Mouse (Mus musculus): ENCODE data around the gene Hyou1. TPM values are rescaled to one million over a fixed set of nuclear protein-coding genes. Genes with fewer than 3 reads are reported as not detected.
"Not testable (repeated sequence)": the region's sequence is repeated elsewhere in the genome, so short reads cannot be mapped to it uniquely, and the experiment has no call there.

Gene Hyou1
- total RNA-seq (2017) = 39.9 and 42.2 TPM in 2 replicates

- peak; percentile 94 for ATAC-seq (ENCODE audit: extremely low read depth, insufficient number of reproducible peaks, low FRiP score, poor library complexity, severe bottlenecking)
Measured at GRCm38 (mm10) chr9:44379054-44379834, at the start of gene Hyou1. Gene Hyou1 (plus strand): TSS chr9:44379490.

- ATAC-seq (ENCODE audit: extremely low read depth, insufficient number of reproducible peaks, low FRiP score, poor library complexity, severe bottlenecking) = no peak
Measured at GRCm38 (mm10) chr9:44330736-44331135, 48.6 kb upstream of the Hyou1 start.

- no peak for ATAC-seq (ENCODE audit: extremely low read depth, insufficient number of reproducible peaks, low FRiP score, poor library complexity, severe bottlenecking)
Measured at GRCm38 (mm10) chr9:44332918-44333638, 46.2 kb upstream of the Hyou1 start.

GRCm38 (mm10) chr9:44334396-44335330, 44.6 kb upstream of the Hyou1 start, which contains the start of gene H2afx:
Gene H2afx (plus strand): TSS chr9:44334694.
- peak; percentile 96 for ATAC-seq (ENCODE audit: extremely low read depth, insufficient number of reproducible peaks, low FRiP score, poor library complexity, severe bottlenecking)

- no peak for ATAC-seq (ENCODE audit: extremely low read depth, insufficient number of reproducible peaks, low FRiP score, poor library complexity, severe bottlenecking)
Measured at GRCm38 (mm10) chr9:44335331-44336092, 43.8 kb upstream of the Hyou1 start.

GRCm38 (mm10) chr9:44336093-44336406, 43.2 kb upstream of the Hyou1 start:
- no peak for ATAC-seq (ENCODE audit: extremely low read depth, insufficient number of reproducible peaks, low FRiP score, poor library complexity, severe bottlenecking)

GRCm38 (mm10) chr9:44336513-44336912, 42.8 kb upstream of the Hyou1 start:
- not testable (repeated sequence) for ATAC-seq (ENCODE audit: extremely low read depth, insufficient number of reproducible peaks, low FRiP score, poor library complexity, severe bottlenecking)

- ATAC-seq (ENCODE audit: extremely low read depth, insufficient number of reproducible peaks, low FRiP score, poor library complexity, severe bottlenecking) = no peak
Measured at GRCm38 (mm10) chr9:44336964-44337363, 42.3 kb upstream of the Hyou1 start.

GRCm38 (mm10) chr9:44337436-44338169, 41.7 kb upstream of the Hyou1 start:
- no peak for ATAC-seq (ENCODE audit: extremely low read depth, insufficient number of reproducible peaks, low FRiP score, poor library complexity, severe bottlenecking)

- no peak for ATAC-seq (ENCODE audit: extremely low read depth, insufficient number of reproducible peaks, low FRiP score, poor library complexity, severe bottlenecking)
Measured at GRCm38 (mm10) chr9:44338574-44338973, 40.7 kb upstream of the Hyou1 start.

GRCm38 (mm10) chr9:44341487-44341886, 37.8 kb upstream of the Hyou1 start:
- no peak for ATAC-seq (ENCODE audit: extremely low read depth, insufficient number of reproducible peaks, low FRiP score, poor library complexity, severe bottlenecking)

GRCm38 (mm10) chr9:44342173-44342572, 37.1 kb upstream of the Hyou1 start:
- ATAC-seq (ENCODE audit: extremely low read depth, insufficient number of reproducible peaks, low FRiP score, poor library complexity, severe bottlenecking) = no peak

- no peak for ATAC-seq (ENCODE audit: extremely low read depth, insufficient number of reproducible peaks, low FRiP score, poor library complexity, severe bottlenecking)
Measured at GRCm38 (mm10) chr9:44342605-44343004, 36.7 kb upstream of the Hyou1 start.

GRCm38 (mm10) chr9:44343290-44343689, 36.0 kb upstream of the Hyou1 start:
- ATAC-seq (ENCODE audit: extremely low read depth, insufficient number of reproducible peaks, low FRiP score, poor library complexity, severe bottlenecking) = no peak

- peak; percentile 88 for ATAC-seq (ENCODE audit: extremely low read depth, insufficient number of reproducible peaks, low FRiP score, poor library complexity, severe bottlenecking)
Measured at GRCm38 (mm10) chr9:44343781-44344421, 35.4 kb upstream of the Hyou1 start, which contains the start of gene Hmbs. Gene Hmbs (minus strand): TSS chr9:44344228.

- no peak for ATAC-seq (ENCODE audit: extremely low read depth, insufficient number of reproducible peaks, low FRiP score, poor library complexity, severe bottlenecking)
Measured at GRCm38 (mm10) chr9:44345570-44346433, 33.5 kb upstream of the Hyou1 start.

GRCm38 (mm10) chr9:44347166-44347565, 32.1 kb upstream of the Hyou1 start:
- ATAC-seq (ENCODE audit: extremely low read depth, insufficient number of reproducible peaks, low FRiP score, poor library complexity, severe bottlenecking) = no peak

All from neutrophil, adult 5-6 weeks (primary cell).